Mouse (Mus musculus): ENCODE results near the gene Srsx. TPM values are rescaled to one million over a fixed set of nuclear protein-coding genes. Genes with fewer than 3 reads are reported as not detected.
"Not testable (repeated sequence)": the region's sequence is repeated elsewhere in the genome, so short reads cannot be mapped to it uniquely, and the experiment has no call there.

The Srsx gene
- polyA plus RNA-seq (2016; fragmentation: Nextera tagmentation; extraction: Ambion mirVana): not detected in 2 replicates

DNA sequence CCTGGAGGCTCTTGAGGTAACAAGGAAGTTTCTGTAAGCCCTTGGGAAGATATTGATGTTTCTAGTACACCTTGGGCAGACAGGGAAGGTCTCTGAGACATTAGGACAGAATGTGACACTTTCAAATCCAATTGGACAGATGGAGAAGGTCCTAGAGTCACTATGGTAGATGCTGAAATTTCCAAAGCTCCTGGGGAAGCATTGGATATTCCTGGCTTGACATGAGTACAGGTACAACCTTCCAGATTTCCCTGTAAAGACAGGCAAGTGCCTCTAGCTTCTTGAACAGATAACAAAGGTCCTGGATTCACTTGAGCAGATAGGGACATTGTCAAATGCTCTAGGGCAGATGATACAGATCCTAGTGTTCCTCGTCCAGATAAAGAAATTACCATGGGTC lies at the start of gene Srsx:
Gene Srsx (minus strand): TSS at position 101 of the 400 bp plus-strand sequence.
- not testable (repeated sequence) for H3K9me3 ChIP-seq; H3K4me2 ChIP-seq; ATAC-seq (ENCODE audit: low FRiP score); H3K36me3 ChIP-seq (replicated peaks); H3K27ac ChIP-seq; H3K4me1 ChIP-seq; H3K9ac ChIP-seq; H3K4me3 ChIP-seq (replicated peaks); H3K27me3 ChIP-seq
- 67% methylated on average over 1 of the region's 1 CpGs for WGBS

DNA sequence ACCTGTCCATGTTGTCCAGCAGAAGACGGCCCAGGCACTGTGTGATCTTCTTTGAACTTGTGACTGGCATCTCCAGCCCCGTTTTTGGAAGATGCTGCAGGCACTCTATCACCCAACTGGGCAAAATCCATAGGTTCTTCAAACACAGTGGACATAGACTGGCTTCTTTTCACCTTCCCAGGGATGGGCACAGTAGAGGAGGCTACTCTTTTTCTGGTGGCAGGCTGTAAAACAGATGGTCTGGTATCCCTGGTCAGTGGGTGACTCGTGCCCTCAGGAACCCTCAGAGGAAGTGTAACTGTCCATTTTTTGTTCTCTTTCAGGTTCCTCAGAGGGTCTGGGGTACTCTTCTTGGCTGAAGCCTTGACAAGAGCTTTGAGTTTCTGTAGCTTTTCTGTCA lies 24.5 kb upstream of the Srsx start, which contains the start of gene Gm17577:
Gene Gm17577 (minus strand): TSS at position 101 of the 400 bp plus-strand sequence.
- not testable (repeated sequence) for H3K9ac ChIP-seq; H3K4me1 ChIP-seq; H3K36me3 ChIP-seq (replicated peaks); ATAC-seq (ENCODE audit: low FRiP score); H3K27ac ChIP-seq; H3K27me3 ChIP-seq; H3K4me3 ChIP-seq (replicated peaks); H3K9me3 ChIP-seq; H3K4me2 ChIP-seq
- WGBS: no CpG with 5 or more reads among the region's 3 CpGs

Other genes with a start within 250 kb of the Srsx start
- not detected in 2 replicates for gene Gm17521, start 192.8 kb downstream of the Srsx start, polyA plus RNA-seq (2016; fragmentation: Nextera tagmentation; extraction: Ambion mirVana)
- 30.6 and 31.7 TPM in 2 replicates for gene Cldn34c1, start 119.0 kb downstream of the Srsx start, polyA plus RNA-seq (2016; fragmentation: Nextera tagmentation; extraction: Ambion mirVana)
- not detected in 2 replicates for gene Gm17577, start 24.4 kb upstream of the Srsx start, polyA plus RNA-seq (2016; fragmentation: Nextera tagmentation; extraction: Ambion mirVana)